Mouse (Mus musculus) testis, adult 2 months (tissue): ENCODE measurements around the gene Psors1c2. TPM values are rescaled to one million over a fixed set of nuclear protein-coding genes. Genes with fewer than 3 reads are reported as not detected.

Experiments used
- H3K27ac ChIP-seq: fragments of 200-500 bp; 2 replicates; pipeline ENCODE4 v1.5.1; 2012; ENCODE audit warnings: low read depth, low read length; ENCODE audit not compliant: control insufficient read depth, insufficient read depth
- H3K27me3 ChIP-seq: fragments of 200-500 bp; 2 replicates; pipeline ENCODE4 v1.6.1; 2012; ENCODE audit warnings: mild to moderate bottlenecking, low read length, moderate library complexity; ENCODE audit not compliant: control insufficient read depth, insufficient read depth
- H3K36me3 ChIP-seq: fragments of 200-500 bp; 2 replicates; pipeline ENCODE4 v1.6.1; 2012; ENCODE audit warnings: mild to moderate bottlenecking, low read length; ENCODE audit not compliant: control insufficient read depth, insufficient read depth
- H3K4me1 ChIP-seq: fragments of 200-500 bp; 2 replicates; pipeline ENCODE4 v1.6.1; 2012; ENCODE audit warnings: low read length; ENCODE audit not compliant: control insufficient read depth, insufficient read depth
- H3K4me3 ChIP-seq: fragments of 200-500 bp; 2 replicates; pipeline ENCODE4 v1.5.1; 2012; ENCODE audit warnings: low read depth, mild to moderate bottlenecking, low read length, moderate library complexity, mixed read lengths; ENCODE audit not compliant: control insufficient read depth
- CTCF ChIP-seq: fragments of 200-500 bp; IDR thresholded peaks from 2 replicates; pipeline ENCODE4 v1.5.1; 2012; ENCODE audit warnings: low read depth, mild to moderate bottlenecking, inconsistent platforms, low read length, moderate library complexity; ENCODE audit not compliant: control insufficient read depth, insufficient read depth, insufficient replicate concordance
- POLR2A ChIP-seq: fragments of 200-500 bp; IDR thresholded peaks from 2 replicates; pipeline ENCODE4 v1.6.1; 2012; ENCODE audit warnings: low read depth, mild to moderate bottlenecking, inconsistent platforms, low read length, moderate library complexity; ENCODE audit not compliant: control insufficient read depth
- polyA plus RNA-seq: library from polyadenylated mRNA; depleted of rRNA; stranded (reverse); fragments of >200 nt; gene quantifications from 2 replicates; pipeline ENCODE4 v1.2.3, GENCODE M21; 2012

Gene Psors1c2
- polyA plus RNA-seq, 1 experiment, result 2.5 TPM

GRCm38 (mm10) chr17:35558216-35558615 is 25.2 kb downstream of the Psors1c2 start:
- H3K4me3 ChIP-seq, result no peak overlapping the region
- TF ChIP-seq CTCF (no peak), POLR2A (no peak)
- peaks cover 23% of the 10 kb centered on the region for H3K4me1 ChIP-seq
- H3K36me3 ChIP-seq, result no peaks in the 10 kb centered on the region
- H3K27me3 ChIP-seq, result no peaks in the 10 kb centered on the region
- H3K27ac ChIP-seq, result no peak overlapping the region

GRCm38 (mm10) chr17:35567150-35567549 is 34.1 kb downstream of the Psors1c2 start, which contains the start of gene 2300002M23Rik:
Gene 2300002M23Rik, plus strand, starts transcription at chr17:35567450.
- Histone ChIP-seq H3K27ac (no peak within 1 kb of the TSS), H3K36me3 (no peaks in the 10 kb centered on the region), H3K4me3 (no peak within 1 kb of the TSS), H3K27me3 (no peaks in the 10 kb centered on the region), H3K4me1 (no peaks in the 10 kb centered on the region)
- TF ChIP-seq CTCF (no peak), POLR2A (no peak)

DNA sequence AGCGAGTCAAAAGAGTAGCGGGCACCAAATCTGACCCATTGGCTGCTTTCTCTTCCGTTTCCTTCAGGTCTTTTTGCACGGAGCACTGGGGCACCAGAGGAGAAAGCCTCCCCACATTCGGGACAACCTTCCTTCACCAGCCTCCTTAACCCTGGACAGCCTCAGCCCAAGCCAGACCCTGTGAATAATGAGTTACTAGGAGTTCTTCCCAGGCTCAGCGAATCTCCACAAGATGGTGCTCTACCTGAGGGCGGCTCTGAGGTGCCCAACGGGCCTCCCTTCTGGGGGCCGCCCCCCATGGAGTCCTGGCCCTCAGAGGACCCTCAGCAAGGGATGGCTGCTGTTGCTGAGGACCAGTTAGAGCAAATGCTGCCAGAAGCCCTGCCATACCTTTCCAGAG is 34.8 kb downstream of the Psors1c2 start:
- H3K36me3 ChIP-seq, result no peaks in the 10 kb centered on the region
- H3K4me3 ChIP-seq, result no peak overlapping the region
- no peak overlapping the region for H3K27ac ChIP-seq
- TF ChIP-seq POLR2A, result no peak
- no peaks in the 10 kb centered on the region for H3K4me1 ChIP-seq
- no peaks in the 10 kb centered on the region for H3K27me3 ChIP-seq

DNA sequence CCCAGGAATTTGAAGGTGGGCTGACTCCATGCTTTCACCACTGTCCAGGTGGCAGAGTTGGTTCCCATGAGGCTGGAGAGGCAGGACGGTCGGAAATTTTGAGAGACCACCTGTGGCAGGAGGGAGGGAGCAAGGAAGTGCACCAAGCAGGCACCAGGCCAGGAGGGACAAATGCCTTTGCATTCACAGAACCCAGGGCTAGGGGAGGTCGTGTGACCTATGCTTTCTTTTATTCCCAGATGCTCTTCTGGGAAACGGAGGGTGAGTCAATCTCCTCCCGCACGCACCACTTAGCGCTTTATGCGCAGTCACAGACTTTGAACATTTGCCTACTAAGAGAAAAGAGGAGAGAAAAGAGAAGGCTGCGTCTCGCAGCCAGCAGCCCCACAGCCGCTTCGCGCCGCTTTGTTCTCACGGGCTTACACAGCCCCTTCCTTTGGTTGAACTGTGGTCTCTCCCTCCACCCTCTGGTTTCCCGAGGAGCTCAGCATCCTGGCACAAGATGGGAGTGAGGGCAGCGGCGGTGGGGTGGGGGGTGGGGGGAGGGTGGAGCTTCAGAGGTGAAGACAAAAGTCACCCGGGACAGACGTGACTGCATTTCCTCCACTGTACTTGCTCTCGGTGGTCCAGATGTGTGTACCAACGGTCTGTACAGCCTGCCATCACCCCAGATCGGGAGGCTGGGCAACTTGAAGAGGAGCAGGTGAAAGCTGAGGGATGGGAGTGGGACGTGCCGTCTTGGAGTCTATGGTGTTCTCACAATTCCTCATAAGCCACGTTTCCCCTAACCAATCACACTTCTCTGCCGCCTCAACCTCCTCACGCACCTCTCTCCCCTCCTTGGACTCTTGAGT is 36.3 kb downstream of the Psors1c2 start:
- Histone ChIP-seq H3K36me3 (no peaks in the 10 kb centered on the region), H3K4me1 (no peaks in the 10 kb centered on the region), H3K4me3 (no peak overlapping the region), H3K27me3 (no peaks in the 10 kb centered on the region), H3K27ac (no peak overlapping the region)
- TF ChIP-seq POLR2A (no peak), CTCF (no peak)

- H3K4me1 ChIP-seq, result peaks cover 4% of the 10 kb centered on the region; the same call in 1 of the 2 replicates
- H3K4me3 ChIP-seq, result no peak overlapping the region
- no peak overlapping the region for H3K27ac ChIP-seq
- no peak for TF ChIP-seq CTCF
- no peak for TF ChIP-seq POLR2A
- no peaks in the 10 kb centered on the region for H3K36me3 ChIP-seq
- no peaks in the 10 kb centered on the region for H3K27me3 ChIP-seq
These were observed 37.8 kb downstream of the Psors1c2 start for GRCm38 (mm10) chr17:35570836-35571235.

DNA sequence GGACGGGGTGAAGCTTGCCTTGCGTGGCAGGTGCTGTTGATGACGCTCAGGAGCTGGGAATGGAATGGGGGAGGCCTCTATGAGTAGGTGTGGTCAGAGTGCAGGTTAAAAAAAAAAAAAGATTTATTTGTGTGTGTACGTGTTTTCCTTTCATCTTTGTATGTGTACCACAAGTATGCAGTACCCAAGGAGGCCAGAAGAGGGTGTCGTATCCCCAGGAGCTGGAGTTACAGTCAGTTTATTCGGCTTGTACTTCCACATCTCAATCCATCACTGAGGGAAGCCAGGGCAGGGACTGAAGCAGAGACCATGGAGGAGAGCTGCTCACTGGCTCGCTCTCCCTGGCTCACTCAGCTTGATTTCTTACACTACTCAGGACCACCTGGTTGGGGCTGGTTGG is 38.5 kb downstream of the Psors1c2 start:
- H3K27me3 ChIP-seq, result no peaks in the 10 kb centered on the region
- no peak overlapping the region for H3K4me3 ChIP-seq
- no peak overlapping the region for H3K27ac ChIP-seq
- no peaks in the 10 kb centered on the region for H3K36me3 ChIP-seq
- H3K4me1 ChIP-seq, result peaks cover 4% of the 10 kb centered on the region; the same call in 1 of the 2 replicates
- TF ChIP-seq CTCF, result no peak
- no peak for TF ChIP-seq POLR2A

- Histone ChIP-seq H3K27ac (no peak overlapping the region), H3K4me3 (no peak overlapping the region), H3K4me1 (peaks cover 4% of the 10 kb centered on the region; the same call in 1 of the 2 replicates), H3K27me3 (no peaks in the 10 kb centered on the region), H3K36me3 (no peaks in the 10 kb centered on the region)
- TF ChIP-seq CTCF, result peak; percentile 97
- no peak for TF ChIP-seq POLR2A
These were observed 45.2 kb downstream of the Psors1c2 start for GRCm38 (mm10) chr17:35578211-35578610.
